Mouse (Mus musculus) kidney, embryonic 14.5 days (tissue): ENCODE data around the gene Abcb10. TPM values are rescaled to one million over a fixed set of nuclear protein-coding genes. Genes with fewer than 3 reads are reported as not detected.

Experiments
- ATAC-seq: fragments of 200-750 bp; cut with Nextera tagmentation; 2 replicates; pipeline ENCODE4 v1.8.0; 2017; ENCODE audit warnings: moderate number of reproducible peaks, mild to moderate bottlenecking, moderate TSS enrichment, moderate library complexity; ENCODE audit not compliant: low FRiP score, low TSS enrichment
- H3K27ac ChIP-seq: fragments of 300-500 bp; sonication (generic); 2 replicates; pipeline ENCODE4 v1.5.1; 2014; ENCODE audit warnings: low read depth, mild to moderate bottlenecking, low read length, moderate library complexity, mixed read lengths
- H3K27me3 ChIP-seq: fragments of 300-500 bp; sonication (generic); 2 replicates; pipeline ENCODE4 v1.6.1; 2014; ENCODE audit warnings: mild to moderate bottlenecking, low read length; ENCODE audit not compliant: control insufficient read depth, insufficient read depth
- H3K36me3 ChIP-seq: fragments of 300-500 bp; sonication (generic); 2 replicates; pipeline ENCODE4 v1.6.1; 2014; ENCODE audit warnings: low read length, mixed read lengths; ENCODE audit not compliant: control insufficient read depth, insufficient read depth
- H3K4me1 ChIP-seq: fragments of 300-500 bp; sonication (generic); 2 replicates; pipeline ENCODE4 v1.6.1; 2014; ENCODE audit warnings: low read length, mixed read lengths; ENCODE audit not compliant: control insufficient read depth, insufficient read depth
- H3K4me2 ChIP-seq: fragments of 300-500 bp; sonication (generic); replicated peaks from 2 replicates; pipeline ENCODE4 v1.6.1; 2014; ENCODE audit warnings: low read depth, mild to moderate bottlenecking, low read length
- H3K4me3 ChIP-seq: fragments of 300-500 bp; sonication (generic); 2 replicates; pipeline ENCODE4 v1.5.1; 2014; ENCODE audit warnings: mild to moderate bottlenecking, low read length
- H3K9ac ChIP-seq: fragments of 300-500 bp; sonication (generic); 2 replicates; pipeline ENCODE4 v1.6.1; 2014; ENCODE audit warnings: low read depth, mild to moderate bottlenecking, low read length, moderate library complexity
- H3K9me3 ChIP-seq: fragments of 300-500 bp; sonication (generic); 2 replicates; pipeline ENCODE4 v1.6.1; 2016; ENCODE audit warnings: low read length; ENCODE audit not compliant: control insufficient read depth
- WGBS: fragments of 180-500 bp; shearing (Covaris S2); extraction: QIAGEN DNeasy Blood & Tissue Kit; methylation state at CpG from one replicate; pipeline ENCODE4 v1.1.7; 2014; 5-methylcytosine and 5-hydroxymethylcytosine counted together
- polyA plus RNA-seq: library from polyadenylated mRNA; unstranded; fragments of >200 nt; fragmentation: Nextera tagmentation; extraction: Ambion mirVana; gene quantifications from 2 replicates; pipeline ENCODE4 v1.2.1, GENCODE M21; 2014

The Abcb10 gene
- polyA plus RNA-seq, 1 experiment from 2014 or later, result 17.1 TPM

DNA sequence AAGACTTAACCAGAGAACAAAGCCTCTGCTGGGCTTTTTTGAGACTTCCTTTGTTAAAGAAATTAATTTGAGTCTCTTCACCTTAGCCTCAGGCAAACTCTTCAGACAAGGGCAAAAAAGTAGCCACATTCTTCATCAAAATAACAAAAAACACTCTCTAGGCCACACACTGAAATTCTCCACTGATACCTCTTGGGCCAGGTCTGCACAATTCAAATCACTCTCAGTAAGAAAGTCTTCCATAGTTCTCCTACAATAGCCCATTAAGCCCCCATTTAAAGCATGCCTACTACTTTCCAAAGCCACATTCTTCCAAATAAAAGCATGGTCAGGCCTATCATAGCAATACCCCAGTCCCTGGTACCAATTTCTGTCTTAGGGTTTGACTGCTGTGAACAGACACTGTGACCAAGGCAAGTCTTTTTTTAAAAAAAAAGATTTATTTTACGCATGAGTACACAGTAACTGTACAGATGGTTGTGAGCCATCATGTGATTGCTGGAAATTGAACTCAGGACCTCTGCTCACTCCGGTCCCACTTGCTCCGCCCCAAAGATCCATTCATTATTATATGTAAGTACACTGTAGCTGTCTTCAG is 29.2 kb upstream of the Abcb10 start:
- H3K27me3 ChIP-seq, result no peaks in the 10 kb centered on the region
- 98% methylated on average over 3 of the region's 3 CpGs for WGBS
- H3K27ac ChIP-seq, result no peak overlapping the region
- no peak for ATAC-seq
- no peaks in the 10 kb centered on the region for H3K4me1 ChIP-seq
- H3K4me3 ChIP-seq, result no peak overlapping the region
- H3K9me3 ChIP-seq, result no peaks in the 10 kb centered on the region
- H3K36me3 ChIP-seq, result peaks cover 26% of the 10 kb centered on the region
- no peak overlapping the region for H3K4me2 ChIP-seq
- no peak overlapping the region for H3K9ac ChIP-seq

DNA sequence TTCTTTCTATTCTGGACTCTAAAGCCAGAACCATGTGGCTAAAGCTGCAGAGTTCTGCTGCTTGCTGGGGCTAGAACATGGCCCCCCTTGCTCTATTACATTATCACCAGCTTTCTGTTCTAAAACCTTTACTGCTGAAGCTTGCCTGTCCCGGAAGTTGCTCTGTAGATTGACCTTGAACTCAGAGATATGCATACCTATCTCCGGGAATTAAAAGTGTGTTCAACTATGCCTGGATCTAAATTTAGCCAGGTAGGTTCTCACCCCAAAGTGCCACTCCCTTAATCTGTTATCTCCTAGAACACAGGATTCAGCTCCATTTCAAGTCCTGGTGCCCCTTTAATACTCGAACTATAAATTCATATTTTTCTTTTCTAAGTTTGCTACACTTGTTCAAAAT is 28.7 kb upstream of the Abcb10 start:
- Histone ChIP-seq H3K4me3 (no peak overlapping the region), H3K36me3 (peaks cover 31% of the 10 kb centered on the region), H3K4me1 (no peaks in the 10 kb centered on the region), H3K4me2 (no peak overlapping the region), H3K9me3 (no peaks in the 10 kb centered on the region), H3K9ac (no peak overlapping the region), H3K27ac (no peak overlapping the region), H3K27me3 (no peaks in the 10 kb centered on the region)
- WGBS, result 84% methylated on average over 3 of the region's 3 CpGs
- no peak for ATAC-seq

DNA sequence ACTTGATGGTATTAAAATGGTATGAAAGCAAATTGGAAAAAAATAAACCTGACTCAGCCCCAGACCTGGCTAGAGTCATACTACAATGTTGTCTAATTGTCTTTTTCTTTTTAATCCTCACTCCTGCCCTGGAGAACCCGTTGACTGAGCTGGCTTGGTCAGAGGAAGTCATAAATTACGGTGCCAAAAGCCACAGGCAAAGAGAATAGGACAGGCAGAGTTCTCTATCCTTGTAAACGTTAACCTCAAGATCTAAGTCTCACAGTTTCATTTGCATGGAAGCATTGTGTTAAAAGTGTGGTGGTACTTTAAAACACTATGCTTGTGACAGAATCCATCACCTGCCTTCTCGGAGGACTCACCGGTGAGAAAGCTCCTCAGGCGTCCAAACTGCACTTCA is 24.9 kb upstream of the Abcb10 start:
- no peaks in the 10 kb centered on the region for H3K27me3 ChIP-seq
- H3K4me3 ChIP-seq, result no peak overlapping the region
- H3K4me1 ChIP-seq, result no peaks in the 10 kb centered on the region
- H3K9me3 ChIP-seq, result no peaks in the 10 kb centered on the region
- no peak overlapping the region for H3K9ac ChIP-seq
- 57% methylated on average over 6 of the region's 6 CpGs for WGBS
- no peak overlapping the region for H3K4me2 ChIP-seq
- no peak overlapping the region for H3K27ac ChIP-seq
- H3K36me3 ChIP-seq, result peaks cover 67% of the 10 kb centered on the region
- no peak for ATAC-seq

DNA sequence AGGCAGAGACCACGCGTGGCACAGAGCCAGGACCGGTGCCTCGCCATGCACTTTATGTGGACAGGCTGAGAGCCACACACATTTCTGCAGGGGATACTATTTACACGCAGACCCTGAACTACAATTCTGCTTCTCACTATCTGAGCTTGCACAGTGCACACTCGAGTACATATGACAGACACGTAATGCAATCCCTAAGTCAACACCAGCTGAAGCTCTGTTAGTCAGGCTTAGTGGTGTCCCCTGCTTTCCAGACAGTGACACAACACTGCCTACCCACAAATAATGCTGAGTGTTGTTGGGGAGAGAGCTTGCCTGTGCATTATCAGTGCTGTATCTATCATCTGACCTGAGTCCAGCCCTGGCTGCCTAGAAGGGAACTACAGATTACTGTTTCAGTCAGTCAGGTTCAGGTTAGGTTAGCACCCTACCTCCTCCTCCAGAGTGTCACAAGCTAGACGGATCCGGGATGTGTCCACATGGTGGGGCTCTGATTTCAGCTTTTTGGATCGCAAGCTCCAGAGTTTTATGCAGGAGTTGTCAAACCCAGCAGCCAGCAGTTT is 19.7 kb upstream of the Abcb10 start:
- no peaks in the 10 kb centered on the region for H3K9me3 ChIP-seq
- ATAC-seq, result no peak
- H3K36me3 ChIP-seq, result peaks cover 83% of the 10 kb centered on the region
- H3K27me3 ChIP-seq, result no peaks in the 10 kb centered on the region
- H3K4me2 ChIP-seq, result no peak overlapping the region
- no peak overlapping the region for H3K9ac ChIP-seq
- WGBS, result 85% methylated on average over 10 of the region's 10 CpGs
- no peak overlapping the region for H3K27ac ChIP-seq
- H3K4me3 ChIP-seq, result no peak overlapping the region
- no peaks in the 10 kb centered on the region for H3K4me1 ChIP-seq

DNA sequence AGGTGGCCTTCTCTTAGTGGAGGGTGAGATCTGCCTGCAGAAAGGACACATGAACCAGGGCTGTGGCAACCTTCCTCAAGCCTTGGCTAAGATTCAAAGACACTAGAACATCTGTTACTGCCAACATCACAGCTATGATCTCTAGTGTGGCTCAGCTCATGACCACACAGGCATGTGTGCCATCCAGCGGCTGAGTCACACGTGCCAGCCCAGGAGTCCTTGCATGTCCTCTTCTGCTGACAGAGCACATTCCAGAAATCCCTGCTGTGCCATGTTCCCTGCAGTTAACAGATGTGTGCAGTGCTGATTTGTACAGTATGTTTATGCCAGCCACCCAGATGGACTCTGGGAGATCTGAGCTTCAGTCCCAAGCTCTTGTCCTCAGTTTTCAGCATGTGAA is 16.6 kb upstream of the Abcb10 start:
- Histone ChIP-seq H3K36me3 (peaks cover 74% of the 10 kb centered on the region), H3K4me2 (no peak overlapping the region), H3K4me3 (no peak overlapping the region), H3K27me3 (no peaks in the 10 kb centered on the region), H3K9me3 (no peaks in the 10 kb centered on the region), H3K4me1 (no peaks in the 10 kb centered on the region), H3K27ac (no peak overlapping the region), H3K9ac (no peak overlapping the region)
- 77% methylated on average over 2 of the region's 2 CpGs for WGBS
- ATAC-seq, result no peak

DNA sequence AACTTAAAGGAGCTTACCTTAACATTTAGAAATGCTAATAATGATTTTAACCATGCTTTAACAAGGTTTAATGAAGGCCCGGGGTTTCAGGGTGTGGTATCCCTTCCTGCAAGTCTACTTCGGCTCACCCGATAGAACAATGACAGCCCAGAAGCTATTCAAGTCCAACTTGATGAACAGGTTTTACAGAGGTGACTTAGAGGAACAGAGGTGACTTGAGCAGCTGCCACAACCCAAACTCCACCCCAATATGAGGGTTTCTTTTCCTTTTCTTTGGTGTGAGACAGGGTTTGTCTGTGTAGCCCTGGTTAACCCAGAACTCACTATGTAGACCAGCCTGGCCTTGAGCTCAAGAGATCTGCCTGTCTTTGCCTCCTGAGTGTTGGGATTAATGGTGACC is 11.1 kb upstream of the Abcb10 start:
- peaks cover 28% of the 10 kb centered on the region for H3K36me3 ChIP-seq

DNA sequence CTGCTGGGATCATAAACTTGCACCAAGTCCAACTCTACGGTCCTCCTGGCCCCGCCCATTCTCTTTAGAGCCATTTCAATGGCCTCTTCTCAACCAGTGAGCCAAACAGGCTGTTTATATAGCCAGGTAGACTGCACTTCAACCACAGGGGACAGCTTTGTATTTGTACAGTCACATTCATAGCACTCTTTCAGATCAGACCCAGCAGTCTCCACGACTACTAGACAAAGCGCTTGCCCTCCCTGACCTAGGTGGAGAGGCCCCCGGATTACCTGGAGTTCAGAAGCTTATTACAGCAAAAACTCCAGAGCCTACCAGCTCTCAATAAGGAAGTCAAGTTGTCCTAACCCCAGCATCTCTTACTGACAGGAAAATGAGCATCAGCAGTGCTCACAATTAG is 10.7 kb upstream of the Abcb10 start:
- WGBS, result 87% methylated on average over 5 of the region's 5 CpGs
- Histone ChIP-seq H3K4me3 (no peak overlapping the region), H3K36me3 (peaks cover 28% of the 10 kb centered on the region), H3K4me2 (no peak overlapping the region), H3K27me3 (no peaks in the 10 kb centered on the region), H3K9me3 (no peaks in the 10 kb centered on the region), H3K9ac (no peak overlapping the region), H3K27ac (no peak overlapping the region), H3K4me1 (no peaks in the 10 kb centered on the region)
- no peak for ATAC-seq

More for the DNA sequence above, 11.1 kb upstream of the Abcb10 start:
- Histone ChIP-seq H3K9me3 (no peaks in the 10 kb centered on the region), H3K9ac (no peak overlapping the region), H3K27ac (no peak overlapping the region), H3K27me3 (no peaks in the 10 kb centered on the region), H3K4me3 (no peak overlapping the region), H3K4me1 (no peaks in the 10 kb centered on the region), H3K4me2 (no peak overlapping the region)
- 80% methylated on average over 3 of the region's 3 CpGs for WGBS
- no peak for ATAC-seq

DNA sequence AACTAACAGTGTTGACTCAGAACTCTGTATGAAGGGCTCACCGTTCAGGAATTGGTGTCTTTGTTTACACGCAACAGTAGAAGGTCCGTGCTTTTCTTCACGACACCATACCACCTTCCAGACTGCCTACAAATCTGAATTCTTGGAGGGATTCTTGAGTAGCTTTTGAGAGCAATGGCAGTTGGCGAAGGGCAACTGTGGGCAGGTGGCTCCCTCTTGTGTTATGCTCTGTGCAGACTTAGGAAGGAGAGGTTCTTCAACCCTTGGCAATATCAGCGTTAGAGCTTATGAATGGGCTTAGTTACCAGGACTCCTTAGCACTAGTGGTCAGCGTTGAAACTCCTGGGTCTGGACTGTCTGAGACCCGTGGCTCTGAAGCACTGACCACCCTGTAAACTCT is 9.7 kb upstream of the Abcb10 start:
- no peak overlapping the region for H3K4me3 ChIP-seq
- peaks cover 20% of the 10 kb centered on the region for H3K36me3 ChIP-seq
- H3K9me3 ChIP-seq, result no peaks in the 10 kb centered on the region
- no peak overlapping the region for H3K9ac ChIP-seq
- no peak for ATAC-seq
- H3K4me1 ChIP-seq, result no peaks in the 10 kb centered on the region
- H3K27me3 ChIP-seq, result no peaks in the 10 kb centered on the region
- WGBS, result 88% methylated on average over 8 of the region's 8 CpGs
- H3K4me2 ChIP-seq, result no peak overlapping the region
- no peak overlapping the region for H3K27ac ChIP-seq

DNA sequence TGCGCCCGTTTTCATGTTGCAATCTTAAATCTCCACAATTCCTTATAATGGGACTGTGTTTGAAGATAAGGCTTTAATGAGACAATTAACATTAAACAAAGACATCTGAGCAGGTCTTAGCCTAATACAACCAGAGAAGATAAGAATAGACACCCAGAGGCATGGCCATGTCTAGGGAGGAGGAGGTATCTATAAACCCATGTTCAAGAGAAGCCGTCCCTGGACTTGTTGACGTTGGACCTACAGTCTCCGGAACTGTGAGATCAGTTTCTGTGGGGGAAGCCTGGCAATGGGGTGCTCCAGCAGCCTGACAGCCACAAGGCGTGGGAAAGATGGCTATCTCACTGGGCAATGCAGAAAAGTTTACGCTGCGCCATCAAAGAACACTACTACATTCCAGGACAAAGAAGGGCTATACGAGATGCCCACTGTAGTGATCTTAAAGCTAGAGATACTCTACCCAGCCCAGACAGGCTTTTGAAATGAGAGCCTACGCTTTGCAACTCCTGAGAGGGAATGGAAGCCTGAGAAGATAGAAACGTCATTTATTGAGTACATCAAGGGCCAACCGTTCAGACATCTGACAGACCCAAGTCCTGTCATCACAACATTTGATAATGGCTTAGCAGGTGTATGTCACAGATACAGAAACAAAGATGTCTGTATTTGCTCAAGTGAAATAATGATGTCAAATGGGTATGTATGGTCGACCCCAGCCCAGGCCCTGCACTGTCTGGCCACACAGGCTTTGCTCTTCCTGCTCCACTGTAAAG is 7.5 kb upstream of the Abcb10 start:
- no peaks in the 10 kb centered on the region for H3K4me1 ChIP-seq
- H3K9ac ChIP-seq, result no peak overlapping the region
- no peak overlapping the region for H3K4me3 ChIP-seq
- H3K27me3 ChIP-seq, result no peaks in the 10 kb centered on the region
- ATAC-seq, result no peak
- no peak overlapping the region for H3K4me2 ChIP-seq
- H3K36me3 ChIP-seq, result peaks cover 4% of the 10 kb centered on the region; the same call in 1 of the 2 replicates
- 84% methylated on average over 13 of the region's 13 CpGs for WGBS
- no peaks in the 10 kb centered on the region for H3K9me3 ChIP-seq
- no peak overlapping the region for H3K27ac ChIP-seq
